Mouse (Mus musculus) B cell, adult 67 days (primary cell): ENCODE data around the gene Nup98. TPM values are rescaled to one million over a fixed set of nuclear protein-coding genes. Genes with fewer than 3 reads are reported as not detected.

Source experiments
- total RNA-seq, 2 experiments: library from RNA; stranded (reverse); gene quantifications; 4 replicates each; pipeline ENCODE4 v1.2.4; 2023

Nup98 gene
- 100 to 1,000 TPM; 103 to 111 TPM for total RNA-seq

DNA sequence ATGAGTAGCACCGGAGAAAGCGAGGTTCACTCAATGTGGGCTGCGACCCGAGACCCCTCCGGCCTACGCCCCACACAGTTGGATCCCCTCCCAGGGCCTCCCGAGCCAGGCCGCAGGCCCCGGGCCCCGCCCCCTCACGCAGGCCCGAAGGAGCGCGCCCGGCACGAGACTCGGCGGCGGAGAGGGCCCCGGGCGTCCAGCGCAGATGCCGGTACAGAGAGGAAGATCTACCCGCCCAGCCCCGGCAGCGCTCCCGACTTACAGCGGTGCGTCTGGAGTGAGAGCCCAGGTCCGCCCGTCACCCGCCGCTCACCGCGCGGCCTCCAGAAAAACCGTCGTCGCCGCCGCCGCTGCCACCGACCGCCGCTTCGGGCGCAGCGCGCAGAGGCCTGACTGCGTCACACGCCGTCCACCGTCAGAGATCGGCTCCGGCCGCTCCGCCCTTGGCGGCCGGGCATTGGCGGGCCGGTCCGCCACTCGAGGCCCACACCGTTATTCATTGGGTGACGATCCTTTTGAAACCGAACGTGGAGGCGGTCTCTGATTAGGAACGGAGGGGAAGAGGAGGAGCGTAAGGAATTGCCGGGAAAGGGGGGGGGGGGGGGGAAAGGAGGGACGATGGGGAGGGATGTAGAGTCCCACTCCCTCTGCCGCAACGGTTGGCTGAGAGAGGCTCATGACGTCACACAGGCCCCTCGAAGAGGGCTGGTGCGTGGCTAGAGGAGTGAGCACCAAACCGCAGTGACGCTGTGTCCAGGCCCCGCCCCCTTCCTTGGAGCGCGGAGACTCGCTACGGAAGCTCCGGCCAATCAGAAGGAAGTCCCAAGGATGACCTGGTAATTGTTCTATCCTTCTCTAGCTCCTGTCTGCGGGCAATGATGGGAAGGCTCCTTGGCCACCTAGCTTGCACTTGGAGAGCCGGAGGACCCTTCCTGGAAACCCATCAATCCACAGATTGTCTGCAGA lies at the start of gene Nup98, which contains the start of gene Pgap2:
Gene Nup98, minus strand, starts transcription at position 421 of the 966 bp plus-strand sequence.
Gene Pgap2, plus strand, starts transcription at position 453 of the 966 bp plus-strand sequence.

DNA sequence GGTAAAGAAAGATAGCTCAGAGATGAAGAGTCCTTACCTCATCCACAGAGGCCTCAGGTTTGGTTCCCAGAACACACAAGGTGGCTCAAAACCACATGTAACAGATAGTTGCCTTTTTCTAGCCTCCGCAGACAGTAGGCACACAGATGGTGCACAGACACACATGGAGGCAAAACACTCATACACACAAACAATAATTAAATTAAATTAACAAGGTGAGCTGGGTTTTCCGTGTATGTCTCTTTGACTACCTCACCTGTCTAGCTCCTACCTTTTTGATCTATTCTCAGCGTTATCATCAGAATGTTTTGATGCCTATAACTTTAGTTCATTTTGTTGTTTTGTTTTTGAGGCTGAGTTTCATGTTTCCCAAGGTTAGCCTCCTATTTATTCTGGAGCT lies 46.0 kb upstream of the Nup98 start, which contains the start of gene Rhog:
Gene Rhog, minus strand, starts transcription at position 101 of the 400 bp plus-strand sequence.

DNA sequence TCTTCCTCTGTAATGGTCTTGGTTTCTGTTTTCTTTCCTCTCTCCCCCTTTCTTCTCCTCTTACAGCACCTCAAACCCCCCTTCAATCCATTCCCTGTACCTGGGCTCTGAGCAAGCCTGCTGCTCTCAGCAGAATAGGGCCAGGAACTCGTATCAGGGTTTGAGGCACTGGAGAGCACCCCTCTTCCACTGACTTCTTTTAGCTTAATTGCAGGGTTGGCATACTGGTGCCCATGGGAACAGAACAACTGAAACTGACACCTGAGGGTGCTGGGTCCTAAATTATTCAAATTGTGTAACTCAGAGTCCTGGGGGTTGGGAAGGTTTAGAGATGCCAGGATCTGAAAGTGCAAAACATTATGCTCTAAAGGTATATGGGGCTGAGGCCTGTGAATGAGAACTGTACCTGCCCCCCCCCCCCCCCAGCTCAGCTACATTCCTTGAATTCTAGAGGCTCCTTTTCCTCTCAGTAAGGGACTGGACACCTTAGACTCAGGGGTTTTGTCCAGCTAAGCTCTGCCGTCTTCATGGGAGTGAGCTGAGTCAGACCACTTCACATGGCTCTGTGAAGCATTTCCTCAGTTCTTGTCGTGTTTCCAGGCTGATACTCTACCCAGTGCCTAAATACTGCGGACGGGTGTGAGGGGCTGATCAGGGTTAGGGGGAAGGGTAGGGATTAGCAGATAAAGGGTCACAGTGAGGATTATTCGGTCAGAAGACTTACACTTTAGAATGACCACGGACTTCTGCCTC lies 93.2 kb downstream of the Nup98 start, which contains the start of gene Chrna10:
Gene Chrna10, minus strand, starts transcription at position 250 of the 753 bp plus-strand sequence.

DNA sequence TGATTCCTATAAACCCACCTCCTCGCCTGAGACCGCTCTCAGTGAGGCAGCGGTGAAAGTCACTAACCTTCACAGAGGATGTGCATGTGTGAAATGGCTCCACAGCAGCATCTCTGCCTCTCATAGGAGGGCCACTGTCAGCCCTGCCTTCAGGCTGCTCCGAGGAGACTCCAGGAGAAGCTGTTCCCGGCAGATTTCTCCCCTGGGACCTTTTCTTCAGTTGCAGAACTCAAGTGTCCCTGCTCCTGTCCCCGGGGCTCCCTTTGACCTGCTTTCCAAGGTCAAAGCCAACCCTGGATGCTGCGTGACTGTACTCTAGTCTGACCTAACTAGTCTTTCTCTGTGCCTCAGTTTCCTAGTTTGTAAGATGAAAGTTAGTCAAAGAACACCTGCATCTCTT lies 100.8 kb downstream of the Nup98 start, which contains the start of gene Art5:
Gene Art5, minus strand, starts transcription at position 319 of the 400 bp plus-strand sequence.

DNA sequence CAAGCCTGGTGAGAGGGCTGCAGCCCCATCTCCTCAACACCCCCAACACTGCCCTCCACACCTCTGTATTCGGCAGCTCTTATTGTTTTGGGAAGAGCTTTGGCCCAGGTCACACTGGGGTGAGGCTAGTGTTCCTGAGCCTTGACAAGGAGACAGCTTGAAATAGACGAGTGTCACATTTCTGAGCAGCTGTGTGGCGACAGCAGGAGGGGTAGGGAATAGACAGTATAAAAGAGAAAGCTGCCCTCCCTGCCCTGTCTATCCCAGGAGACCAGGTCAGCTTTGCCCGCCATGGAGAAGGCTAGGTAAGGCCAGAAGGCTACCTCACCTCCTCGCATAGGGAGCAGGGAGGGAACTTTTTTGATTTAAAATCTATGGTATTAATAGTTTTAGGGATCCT lies 108.5 kb downstream of the Nup98 start, which contains the start of gene Art1:
Gene Art1, plus strand, starts transcription at position 257 of the 400 bp plus-strand sequence.

DNA sequence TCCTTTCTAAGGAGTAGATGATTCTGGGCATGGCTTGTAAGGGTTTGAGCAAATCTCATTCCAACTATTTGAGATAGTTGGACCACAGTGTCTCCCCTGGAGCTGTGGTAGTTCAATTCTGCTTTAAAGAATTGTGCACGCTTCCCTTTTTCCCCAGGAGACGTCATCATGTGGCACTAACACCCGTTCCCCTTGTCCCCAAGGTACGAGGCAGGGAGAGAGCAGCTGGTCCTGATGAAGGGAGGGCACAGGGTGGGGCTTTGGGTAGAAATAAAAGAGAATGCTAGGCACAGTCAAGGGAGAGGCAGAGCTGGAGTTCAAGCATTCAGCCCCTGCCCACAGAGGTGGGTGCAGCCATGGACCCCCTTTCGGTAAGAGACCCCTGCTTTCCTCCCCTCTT lies 127.2 kb downstream of the Nup98 start, which contains the start of gene Trpc2:
Gene Trpc2, plus strand, starts transcription at position 301 of the 400 bp plus-strand sequence.

Other genes starting within 250 kb of the Nup98 start
- gene Il18bp, start 191.5 kb downstream of the Nup98 start, total RNA-seq = 10 to 100 TPM; 10.8 to 11.9 TPM
- 10 to 100 TPM; 41.2 to 41.7 TPM for gene Rnf121, start 144.7 kb downstream of the Nup98 start, total RNA-seq
- 10 to 100 TPM; 56.4 to 59.1 TPM for gene Xndc1, start 144.7 kb downstream of the Nup98 start, total RNA-seq
- 1 to 10 TPM; 5.1 to 7.1 TPM for gene Xntrpc, start 144.5 kb downstream of the Nup98 start, total RNA-seq
- 1 to 10 TPM; 2.4 to 3.8 TPM for gene Trpc2, start 127.1 kb downstream of the Nup98 start, total RNA-seq
- not detected for gene Art1, start 108.4 kb downstream of the Nup98 start, total RNA-seq
- gene Art5, start 100.7 kb downstream of the Nup98 start, total RNA-seq = 1 to 10 TPM; 1.0 to 2.2 TPM
- gene Chrna10, start 93.3 kb downstream of the Nup98 start, total RNA-seq = not detected
- gene Pgap2, start within 50 bp of the Nup98 start, total RNA-seq = 10 to 100 TPM; 52.2 to 57.9 TPM
- 100 to 1,000 TPM; 142 to 157 TPM for gene Rhog, start 45.9 kb upstream of the Nup98 start, total RNA-seq
- gene Stim1, start 57.6 kb upstream of the Nup98 start, total RNA-seq = 10 to 100 TPM; 82.9 to 83.7 TPM
- gene Rrm1, start 231.5 kb upstream of the Nup98 start, total RNA-seq = 10 to 100 TPM; 44.7 to 44.9 TPM